Mouse (Mus musculus) liver, adult (tissue): ENCODE results near the gene Alg1.

Experiments
- GATA4 ChIP-seq: IDR thresholded peaks from 2 replicates; pipeline ENCODE4 v1.6.1; 2014; ENCODE audit warnings: mild to moderate bottlenecking, low read length; ENCODE audit not compliant: insufficient replicate concordance

Gene Alg1

DNA sequence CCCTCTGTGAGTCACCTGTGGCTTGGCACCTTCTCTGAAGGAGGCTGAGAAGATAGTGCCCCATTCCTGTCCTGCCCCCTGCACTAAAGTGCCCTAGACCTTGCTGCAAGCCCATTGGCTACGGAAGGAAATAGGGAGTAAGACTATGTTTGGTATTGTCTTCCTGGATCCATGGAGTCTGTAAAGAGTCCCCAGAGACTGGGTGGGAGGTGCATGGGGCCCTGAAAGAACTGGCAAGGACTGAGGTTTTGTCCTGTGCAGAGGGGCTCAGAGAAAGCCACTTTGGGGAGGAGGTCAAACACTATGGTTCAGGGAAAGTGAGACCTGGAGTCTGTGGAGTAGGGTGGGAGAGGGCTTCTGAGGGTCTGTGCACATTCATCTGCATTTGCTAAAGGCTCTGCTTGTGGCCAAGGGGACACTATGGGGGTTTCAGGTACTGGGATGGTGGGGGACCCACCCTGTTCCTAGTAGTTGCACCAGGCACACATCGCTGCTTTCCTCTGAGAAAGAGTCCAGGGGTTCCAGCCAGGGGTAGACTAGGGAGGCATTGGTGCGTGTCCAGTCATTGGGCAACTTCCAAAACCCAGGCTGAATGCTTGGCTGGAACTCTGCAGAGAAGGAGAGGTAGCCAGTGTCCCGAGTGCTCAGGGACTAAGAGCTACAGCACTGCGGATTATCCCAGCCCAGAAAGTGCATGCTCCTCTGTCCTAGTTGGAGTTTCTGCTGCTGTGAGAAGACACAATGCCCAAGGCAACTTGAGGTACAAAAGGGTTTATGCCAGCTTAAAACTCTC lies 15.9 kb upstream of the Alg1 start:
- TF ChIP-seq GATA4 = no peak

GRCm38 (mm10) chr16:5221403-5221802 lies 12.0 kb upstream of the Alg1 start:
- TF ChIP-seq GATA4 = no peak

- TF ChIP-seq GATA4 = no peak
Measured at GRCm38 (mm10) chr16:5222140-5222539, 11.3 kb upstream of the Alg1 start, which contains the start of gene AU021092. Gene AU021092 (minus strand): TSS chr16:5222299.

GRCm38 (mm10) chr16:5232982-5233381 lies 439 bp upstream of the Alg1 start:
- no peak for TF ChIP-seq GATA4

GRCm38 (mm10) chr16:5242355-5242754 lies 8.9 kb downstream of the Alg1 start:
- no peak for TF ChIP-seq GATA4

DNA sequence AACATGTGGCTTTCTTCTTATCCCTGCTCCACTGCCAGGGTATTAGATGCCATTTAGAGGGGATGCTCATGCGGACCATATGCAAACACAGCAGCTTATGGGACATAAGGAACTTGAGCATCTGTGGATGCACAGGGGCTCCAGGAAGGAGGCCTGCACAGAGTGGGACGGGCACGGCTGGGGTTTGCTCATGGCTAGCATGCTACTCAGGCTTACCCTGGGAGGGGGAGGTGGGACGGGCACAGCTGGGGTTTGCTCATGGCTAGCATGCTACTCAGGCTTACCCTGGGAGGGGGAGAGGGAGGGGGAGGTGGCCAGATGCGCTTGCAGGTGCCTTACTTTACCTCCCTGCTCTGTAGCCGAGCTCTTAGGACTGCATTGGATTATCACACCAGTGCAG lies 9.5 kb downstream of the Alg1 start:
- no peak for TF ChIP-seq GATA4

DNA sequence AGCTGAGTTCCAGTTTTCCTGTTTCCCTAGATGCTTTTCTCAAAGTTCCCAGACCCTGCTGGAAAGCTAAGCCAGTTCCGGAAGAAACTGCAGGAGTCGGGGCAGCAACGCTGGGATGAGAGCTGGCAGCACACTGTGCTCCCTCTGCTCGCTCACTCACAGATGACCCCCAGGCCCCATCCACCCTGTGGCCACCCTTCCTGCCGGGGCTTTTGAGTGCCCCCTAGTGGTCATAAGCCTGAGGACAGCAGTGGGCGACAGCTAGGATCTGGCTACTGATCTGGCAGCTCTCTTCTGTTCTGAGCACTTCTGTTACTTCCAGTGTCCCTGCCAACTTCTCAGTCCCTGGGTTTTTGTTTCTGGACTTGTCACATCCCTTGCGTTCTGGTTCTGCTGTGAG lies 11.0 kb downstream of the Alg1 start:
- TF ChIP-seq GATA4 = no peak

- TF ChIP-seq GATA4 = no peak
Measured at GRCm38 (mm10) chr16:5250891-5251290, 17.5 kb downstream of the Alg1 start.

- no peak for TF ChIP-seq GATA4
Measured at GRCm38 (mm10) chr16:5252260-5252659, 18.8 kb downstream of the Alg1 start.

DNA sequence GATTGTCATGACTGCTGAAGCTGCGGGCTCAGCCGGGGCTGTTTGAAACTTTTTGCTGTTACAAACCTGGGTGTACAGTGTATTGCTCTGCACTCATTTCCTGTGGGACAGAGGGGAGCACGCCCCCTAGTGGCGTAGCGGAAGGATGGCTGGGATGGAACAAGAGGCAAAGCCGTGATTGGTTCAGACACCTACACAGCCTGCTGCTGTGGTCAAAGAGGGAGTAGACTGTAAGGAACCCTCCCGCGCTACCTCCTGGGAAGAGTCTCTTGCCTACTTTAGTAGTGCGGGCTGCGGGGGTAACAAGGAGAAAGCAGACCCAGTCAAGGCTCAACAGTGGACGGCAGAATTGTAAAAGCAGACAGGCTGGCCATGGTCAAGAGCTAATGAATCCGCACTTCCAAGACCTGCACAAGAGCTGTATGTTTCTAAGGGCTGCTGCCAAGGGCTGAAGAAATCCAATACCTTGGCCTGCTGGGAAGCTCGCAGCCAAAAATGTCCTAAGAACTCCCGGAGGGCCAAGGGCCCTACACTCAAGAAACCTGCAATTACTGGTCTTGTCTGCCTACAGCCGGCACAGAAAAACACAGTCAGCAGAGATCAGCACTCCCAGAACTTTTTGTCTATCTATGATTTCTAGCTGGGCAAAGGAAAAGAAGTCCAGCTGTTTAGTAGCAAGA lies 21.1 kb downstream of the Alg1 start:
- no peak for TF ChIP-seq GATA4

- TF ChIP-seq GATA4 = no peak
Measured at GRCm38 (mm10) chr16:5255081-5255740, 21.8 kb downstream of the Alg1 start.

GRCm38 (mm10) chr16:5255779-5256496 lies 22.5 kb downstream of the Alg1 start, which contains the start of gene Eef2kmt:
Gene Eef2kmt (minus strand): TSS chr16:5255983.
- TF ChIP-seq GATA4 = no peak; the same call in 1 of the 2 replicates

DNA sequence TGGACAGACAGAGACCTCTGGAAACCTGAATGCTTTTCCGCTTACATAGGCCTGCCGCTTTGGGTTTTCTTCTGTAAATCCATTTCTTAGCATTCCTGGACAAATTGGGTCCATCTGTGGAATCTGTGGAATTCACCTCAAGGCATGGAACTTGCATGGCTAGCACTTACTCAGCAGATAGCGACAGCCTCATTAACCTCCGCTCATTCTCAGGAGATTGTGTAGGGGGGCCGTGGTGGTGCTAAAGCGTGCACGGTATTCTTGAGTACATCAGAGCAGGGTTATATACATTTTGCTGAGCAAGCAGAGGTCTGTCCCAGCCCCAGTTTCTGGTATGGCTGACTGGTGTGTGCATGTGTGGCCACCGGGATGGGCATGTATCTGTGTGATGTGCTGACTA lies 29.7 kb downstream of the Alg1 start:
- no peak for TF ChIP-seq GATA4

GRCm38 (mm10) chr16:5263926-5264325 lies 30.5 kb downstream of the Alg1 start:
- no peak for TF ChIP-seq GATA4

GRCm38 (mm10) chr16:5271411-5272035 lies 38.1 kb downstream of the Alg1 start:
- TF ChIP-seq GATA4 = no peak
